9 mouse cellular contexts compared by ENCODE assay signal in the genomic region with DNA sequence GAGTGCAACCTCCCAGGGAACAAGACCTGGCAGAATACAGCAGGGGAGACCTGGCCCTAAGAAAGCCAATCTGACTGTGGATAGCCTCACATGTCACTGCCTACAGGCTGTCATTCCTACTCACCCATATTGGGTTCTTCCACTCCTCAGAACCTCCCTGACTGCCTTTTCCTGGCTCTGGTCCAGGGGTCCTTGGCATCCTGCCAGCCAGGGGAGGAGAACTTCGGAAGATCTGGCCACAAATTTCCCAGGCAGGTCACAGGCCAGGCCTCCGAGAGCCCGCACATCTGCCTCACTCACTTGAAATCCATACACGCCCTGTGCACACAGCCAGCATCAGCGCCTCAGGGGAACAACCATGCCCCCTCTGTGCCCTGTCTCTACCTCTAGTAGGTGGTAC. TPM values are rescaled to one million over a fixed set of nuclear protein-coding genes. Genes with fewer than 3 reads are reported as not detected.
A peak's percentile ranks its signal among the peaks of the same experiment; 100 is the strongest.
DNase-seq lines count a peak whose midpoint lies in the region; ATAC-seq and TF ChIP-seq lines count a peak whose summit lies in the region.
"Had no signal": no experiment of that assay in that cellular context is flagged by ENCODE, and none has a peak within 500 bp of the region (broad histone marks: within the 10 kb centered on the region; RNA-seq: fewer than 3 reads in every experiment).

No protein-coding gene starts in this region.

- H3K4me2 ChIP-seq in kidney, postnatal 0 days (ENCODE audit: low read length) = no peak overlapping the region
- H3K4me2 ChIP-seq in kidney, embryonic 14.5 days (replicated peaks; ENCODE audit: low read depth, low read length) = no peak overlapping the region

- no peaks in the 10 kb centered on the region for H3K36me3 ChIP-seq in kidney, postnatal 0 days (ENCODE audit: insufficient read depth, low read length)
- no peaks in the 10 kb centered on the region for H3K36me3 ChIP-seq in kidney, embryonic 14.5 days (ENCODE audit: control insufficient read depth, insufficient read depth, low read length)

- no peak overlapping the region for H3K4me3 ChIP-seq in kidney, postnatal 0 days (replicated peaks; ENCODE audit: low read depth, low read length)
- H3K4me3 ChIP-seq in kidney, embryonic 14.5 days (ENCODE audit: low read length) = no peak overlapping the region

- H3K9me3 ChIP-seq in kidney, postnatal 0 days (replicated peaks; ENCODE audit: low read length) = no peaks in the 10 kb centered on the region
- no peaks in the 10 kb centered on the region for H3K9me3 ChIP-seq in kidney, embryonic 14.5 days (ENCODE audit: control insufficient read depth, low read length)

- H3K27me3 ChIP-seq in kidney, postnatal 0 days (ENCODE audit: insufficient read depth, low read length) = no peaks in the 10 kb centered on the region
- no peaks in the 10 kb centered on the region for H3K27me3 ChIP-seq in kidney, embryonic 14.5 days (ENCODE audit: control insufficient read depth, insufficient read depth, low read length)

- no peak overlapping the region for H3K27ac ChIP-seq in kidney, postnatal 0 days
- no peak overlapping the region for H3K27ac ChIP-seq in kidney, embryonic 14.5 days (ENCODE audit: low read depth, low read length)

- no peak for TF ChIP-seq CTCF in kidney, postnatal 0 days (IDR thresholded peaks at IDR 0.05; ENCODE audit: low read depth)

- H3K9ac ChIP-seq in kidney, postnatal 0 days (ENCODE audit: low read depth, low read length) = 0 out of 2 replicates have a peak overlapping the region, but pooled peaks have one; percentile 28
- no peak overlapping the region for H3K9ac ChIP-seq in kidney, embryonic 14.5 days (ENCODE audit: low read depth, low read length)

- no peaks in the 10 kb centered on the region; the same call in 1 of the 2 replicates for H3K4me1 ChIP-seq in kidney, postnatal 0 days (replicated peaks; ENCODE audit: insufficient read depth, low read length)
- no peaks in the 10 kb centered on the region; the same call in 1 of the 2 replicates for H3K4me1 ChIP-seq in kidney, embryonic 14.5 days (ENCODE audit: control insufficient read depth, insufficient read depth, low read length)

- peak; percentile 50 to 79 for DNase-seq in cerebellum, postnatal 14 days
- peak; percentile 32 for DNase-seq in kidney, postnatal 0 days (ENCODE audit: low spot score)
- peak; percentile 86 for DNase-seq in MN1 (ENCODE audit: low spot score)
- DNase-seq in kidney, postnatal 36 days = peak; percentile 30 to 66
- DNase-seq in embryo, embryonic 9.5 days (ENCODE audit: extremely low spot score) = no peak
- DNase-seq in embryo, embryonic 10 days (ENCODE audit: low spot score) = no peak

- ATAC-seq in cerebellum, adult (ENCODE audit: insufficient number of reproducible peaks, low FRiP score, low TSS enrichment) = no peak
- no peak for ATAC-seq in kidney, postnatal 0 days (replicated peaks; ENCODE audit: low FRiP score, low read depth)
- ATAC-seq in kidney, embryonic 14.5 days (ENCODE audit: low FRiP score, low TSS enrichment) = no peak

- WGBS in kidney, postnatal 0 days = 23% methylated on average over 5 of the region's 5 CpGs
- 34% methylated on average over 5 of the region's 5 CpGs for WGBS in kidney, embryonic 14.5 days

RNA-seq across cellular contexts. Expression of a gene that starts 2.7 kb away (rescaled TPM):
- polyA plus RNA-seq in kidney, postnatal 0 days (2015; fragmentation: Nextera tagmentation; extraction: Ambion mirVana) = 6.6 and 9.6 TPM in 2 replicates
- polyA plus RNA-seq in kidney, embryonic 14.5 days (2014; fragmentation: Nextera tagmentation; extraction: Ambion mirVana) = 2.6 and 3.3 TPM in 2 replicates

RNA-seq across cellular contexts. Expression of a gene that starts 15.6 kb away (rescaled TPM):
- polyA plus RNA-seq in kidney, postnatal 0 days (2015; fragmentation: Nextera tagmentation; extraction: Ambion mirVana) = not detected in 2 replicates
- not detected in 2 replicates for polyA plus RNA-seq in kidney, embryonic 14.5 days (2014; fragmentation: Nextera tagmentation; extraction: Ambion mirVana)
- polyA plus RNA-seq: C2C12 had no signal

RNA-seq across cellular contexts. Expression of a gene that starts 22.1 kb away (rescaled TPM):
- polyA plus RNA-seq in kidney, postnatal 0 days (2015; fragmentation: Nextera tagmentation; extraction: Ambion mirVana) = 34.5 and 35.3 TPM in 2 replicates
- polyA plus RNA-seq in kidney, embryonic 14.5 days (2014; fragmentation: Nextera tagmentation; extraction: Ambion mirVana) = 25.3 and 27.3 TPM in 2 replicates

RNA-seq across cellular contexts. Expression of a gene that starts 24.0 kb away (rescaled TPM):
- polyA plus RNA-seq in kidney, postnatal 0 days (2015; fragmentation: Nextera tagmentation; extraction: Ambion mirVana) = 14.9 and 16.5 TPM in 2 replicates
- polyA plus RNA-seq in kidney, embryonic 14.5 days (2014; fragmentation: Nextera tagmentation; extraction: Ambion mirVana) = 21.6 and 22.1 TPM in 2 replicates

RNA-seq across cellular contexts. Expression of a gene that starts 24.2 kb away (rescaled TPM):
- 10.3 and 13.8 TPM in 2 replicates for polyA plus RNA-seq in kidney, postnatal 0 days (2015; fragmentation: Nextera tagmentation; extraction: Ambion mirVana)
- 17.3 and 26.0 TPM in 2 replicates for polyA plus RNA-seq in kidney, embryonic 14.5 days (2014; fragmentation: Nextera tagmentation; extraction: Ambion mirVana)

Comparison
In these comparisons a context has a peak if more than half of its experiments do, and no peak if none do; other contexts are left out.
1. DNase-seq: peak in cerebellum, postnatal 14 days (2 of 2), kidney, postnatal 0 days (single experiment), MN1 (single experiment) and kidney, postnatal 36 days (2 of 2); none in embryo, embryonic 9.5 days (single experiment) and embryo, embryonic 10 days (single experiment).